In genomic region chr12:118313805-118314476, GRCm38 (mm10) we compare ENCODE assay signal across 18 mouse cellular contexts.
"Had no signal": no experiment of that assay in that cellular context is flagged by ENCODE, and none has a peak within 500 bp of the region (broad histone marks: within the 10 kb centered on the region; RNA-seq: fewer than 3 reads in every experiment).

No protein-coding gene starts in this region.

- H3K9me3 ChIP-seq: limb, embryonic 10.5 days; limb, embryonic 13.5 days; midbrain, embryonic 10.5 days; midbrain, embryonic 13.5 days; neural tube, embryonic 13.5 days had no signal

- H3K4me2 ChIP-seq: limb, embryonic 13.5 days; midbrain, embryonic 13.5 days; neural tube, embryonic 13.5 days had no signal

- ATAC-seq: intestine, postnatal 0 days; midbrain, embryonic 13.5 days; midbrain, embryonic 16.5 days had no signal

- H3K4me3 ChIP-seq: layer of hippocampus, adult 2 months; limb, embryonic 10.5 days; limb, embryonic 13.5 days; midbrain, embryonic 10.5 days; midbrain, embryonic 13.5 days; myocyte; neural tube, embryonic 13.5 days had no signal

- H3K27ac ChIP-seq: layer of hippocampus, adult 2 months; limb, embryonic 10.5 days; limb, embryonic 13.5 days; midbrain, embryonic 10.5 days; midbrain, embryonic 13.5 days; neural tube, embryonic 13.5 days; stomach, postnatal 0 days had no signal

- H3K27me3 ChIP-seq: limb, embryonic 13.5 days; midbrain, embryonic 13.5 days; neural tube, embryonic 13.5 days had no signal

- H3K4me1 ChIP-seq: limb, embryonic 10.5 days; limb, embryonic 13.5 days; midbrain, embryonic 10.5 days; midbrain, embryonic 13.5 days had no signal

- H3K9ac ChIP-seq: limb, embryonic 13.5 days; midbrain, embryonic 13.5 days; neural tube, embryonic 13.5 days had no signal

- H3K36me3 ChIP-seq: limb, embryonic 10.5 days; limb, embryonic 13.5 days; midbrain, embryonic 10.5 days; midbrain, embryonic 13.5 days; neural tube, embryonic 13.5 days had no signal

- DNase-seq: kidney, adult 8-10 months; kidney, postnatal 4 days; layer of hippocampus, adult 9-11 months; lung, adult 2 months; lung, postnatal 14 days; lung, postnatal 4 days; thymus, adult 2 months; thymus, postnatal 25 days had no signal
